Mouse (Mus musculus) thymus, postnatal 0 days (tissue): Measurements from ENCODE around the gene Gm17509. TPM values are rescaled to one million over a fixed set of nuclear protein-coding genes. Genes with fewer than 3 reads are reported as not detected.

Experiments
- DNase-seq: peaks from one replicate; pipeline ENCODE4 v3.0.0-alpha.2; 2015; ENCODE audit warnings: low spot score
- polyA plus RNA-seq: library from polyadenylated mRNA; unstranded; fragments of >200 nt; fragmentation: Nextera tagmentation; extraction: Ambion mirVana; gene quantifications from 2 replicates; pipeline ENCODE4 v1.2.1, GENCODE M21; 2015

Gm17509 gene
- 0.74 and 0.90 TPM in 2 replicates for polyA plus RNA-seq

DNA sequence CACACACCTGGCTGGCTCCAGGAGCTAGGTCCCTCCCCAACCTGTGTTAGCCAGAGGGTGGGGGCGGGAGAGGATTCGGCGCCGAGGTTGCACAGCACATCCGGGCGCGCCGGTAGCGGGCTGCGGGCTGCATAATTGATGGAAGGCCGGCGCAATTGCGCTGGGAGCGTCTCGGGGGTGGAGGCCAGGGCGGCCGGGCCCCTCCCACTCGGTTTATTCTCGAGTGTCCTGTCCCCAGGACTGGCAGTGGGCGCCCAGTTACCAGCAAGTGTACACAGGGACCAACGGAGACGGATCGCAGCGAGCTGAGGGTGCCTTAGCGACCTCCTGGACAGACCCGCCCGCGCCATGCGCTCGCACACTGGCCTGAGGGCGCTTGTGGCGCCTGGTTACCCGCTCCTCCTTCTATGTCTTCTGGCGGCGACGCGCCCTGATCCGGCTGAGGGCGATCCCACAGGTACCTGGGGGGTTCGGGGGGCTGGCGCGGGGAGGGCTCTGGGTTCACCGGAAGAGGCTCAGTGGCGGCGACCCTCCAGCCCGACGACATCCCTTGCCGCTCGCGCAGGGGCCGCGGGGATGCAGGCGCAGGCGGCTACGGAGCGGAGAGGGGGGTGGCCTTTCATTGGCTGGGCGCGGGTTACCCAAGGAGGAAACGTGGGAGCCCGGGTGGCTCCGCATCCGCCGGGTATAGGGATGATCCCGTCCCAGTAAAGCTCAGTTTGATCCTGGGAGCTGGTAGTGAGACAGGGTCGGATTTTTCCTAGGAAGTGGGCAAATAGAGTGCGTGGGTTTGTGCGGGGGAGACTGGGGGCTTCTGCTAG is at the start of gene Gm17509:
Gm17509 (minus strand) TSS at position 575 of the 821 bp plus-strand sequence.
- DNase-seq = peak; percentile 85

DNA sequence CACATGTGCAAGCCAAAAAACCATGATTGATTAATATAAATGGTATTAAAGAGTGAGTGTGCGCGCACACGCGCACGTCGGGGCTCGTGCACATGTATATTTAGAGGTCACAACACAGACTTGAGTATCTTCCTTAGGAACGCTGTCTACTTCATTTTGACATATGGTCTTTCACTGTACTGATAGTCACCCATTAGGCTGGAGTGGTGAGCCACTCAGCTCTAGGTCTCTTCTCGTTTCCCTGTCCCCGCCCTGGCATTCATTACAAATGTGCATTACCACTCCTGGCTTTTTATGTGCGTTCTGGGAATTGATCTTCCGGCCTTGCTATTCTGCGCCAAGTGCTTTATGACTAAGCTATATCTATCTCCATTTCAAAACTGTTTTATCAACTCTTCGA is 47.1 kb upstream of the Gm17509 start:
- no peak for DNase-seq

DNA sequence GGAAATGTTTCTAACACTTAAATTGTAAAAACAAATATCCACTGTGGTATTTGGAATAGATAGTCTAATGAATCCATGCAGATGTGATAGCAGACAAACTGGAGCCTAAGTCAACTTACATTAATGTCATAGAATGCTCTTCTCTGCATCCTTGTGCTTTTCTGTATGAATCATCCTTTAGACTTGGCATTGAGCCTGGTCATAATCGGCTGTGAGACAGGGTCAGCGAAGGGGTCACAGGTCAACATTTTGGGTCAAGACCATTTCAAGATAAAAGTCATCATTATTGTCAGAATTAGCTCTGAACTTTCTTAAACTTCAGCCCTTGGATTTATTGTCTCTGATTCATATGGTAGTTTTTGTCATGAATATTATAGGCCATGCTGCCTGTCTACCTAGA is 45.3 kb upstream of the Gm17509 start:
- no peak for DNase-seq

DNA sequence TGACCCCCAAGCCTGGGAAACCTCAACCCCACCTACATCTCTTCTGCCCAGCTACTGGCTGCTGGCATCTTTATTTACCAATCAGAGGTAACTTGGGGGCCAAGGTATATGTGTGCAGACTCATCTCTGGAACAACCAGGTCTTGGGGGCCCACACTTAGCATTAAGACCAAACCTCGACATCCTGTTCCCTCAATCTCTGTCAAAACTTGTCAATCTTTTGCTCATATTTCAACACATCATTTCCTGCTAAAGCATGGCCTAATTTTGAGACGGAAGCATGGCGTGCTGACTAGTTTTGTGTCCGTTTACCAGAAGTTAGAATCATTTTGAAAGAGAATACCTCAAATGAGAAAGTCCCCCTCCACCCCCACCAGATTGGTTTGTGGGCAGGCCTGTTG is 39.8 kb upstream of the Gm17509 start:
- DNase-seq = no peak

DNA sequence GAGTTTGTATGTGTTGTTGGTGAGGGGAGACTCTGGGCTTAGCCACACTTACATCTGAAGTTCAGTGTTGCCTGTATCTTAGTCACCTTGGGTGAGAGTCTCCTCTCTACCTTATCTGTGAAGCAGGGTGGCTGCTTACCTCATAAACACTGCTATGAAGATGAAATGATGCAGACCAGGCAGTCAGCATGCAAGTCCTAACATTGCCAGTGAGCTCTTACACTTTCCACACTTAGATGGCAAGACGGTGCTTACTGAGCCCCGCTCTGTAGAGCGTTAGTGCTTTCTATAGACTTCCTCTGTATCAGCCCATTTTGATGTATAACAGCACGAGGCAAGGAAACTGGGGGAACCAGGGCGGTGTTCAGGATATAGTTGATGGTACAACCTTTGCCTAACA is 21.7 kb upstream of the Gm17509 start:
- DNase-seq = peak; percentile 6

DNA sequence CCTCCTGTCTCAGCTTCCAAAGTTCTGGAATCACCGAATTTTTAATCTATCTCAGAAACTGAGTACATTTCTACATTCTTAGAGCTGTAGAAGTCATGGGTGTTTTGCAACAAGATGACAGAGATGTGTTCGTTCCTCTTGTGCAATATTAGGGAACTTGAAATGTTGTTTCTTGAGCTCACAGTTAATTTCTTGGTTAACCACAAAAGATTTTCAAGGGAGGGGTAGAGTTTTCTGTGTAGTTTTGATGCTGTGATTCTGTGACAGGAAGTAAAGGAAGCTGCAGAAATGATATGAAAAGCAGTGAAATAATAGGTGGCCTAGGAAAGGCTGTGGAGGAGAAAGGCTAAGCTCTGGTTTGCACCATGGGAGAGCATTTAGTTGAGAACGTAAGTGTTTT is 21.2 kb upstream of the Gm17509 start:
- peak; percentile 25 for DNase-seq

DNA sequence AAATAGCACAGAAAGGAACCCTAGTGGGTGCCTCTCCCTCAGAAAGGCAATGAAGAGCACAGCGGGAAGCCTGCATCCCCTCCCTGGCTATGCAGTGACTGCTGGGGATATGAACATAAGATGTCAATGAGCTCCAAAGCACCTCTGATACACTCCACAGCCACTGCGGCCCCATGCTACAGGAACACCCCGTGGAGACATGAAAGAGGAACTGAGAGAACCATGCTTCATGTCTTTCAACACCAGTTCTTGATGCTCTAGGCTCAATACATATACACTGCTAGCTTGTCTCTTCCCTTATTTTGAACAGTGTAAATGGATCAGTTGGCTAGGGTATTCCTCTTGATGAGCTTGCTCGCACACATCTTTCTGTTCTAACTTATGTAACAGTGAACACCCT is 16.2 kb upstream of the Gm17509 start:
- DNase-seq = no peak

DNA sequence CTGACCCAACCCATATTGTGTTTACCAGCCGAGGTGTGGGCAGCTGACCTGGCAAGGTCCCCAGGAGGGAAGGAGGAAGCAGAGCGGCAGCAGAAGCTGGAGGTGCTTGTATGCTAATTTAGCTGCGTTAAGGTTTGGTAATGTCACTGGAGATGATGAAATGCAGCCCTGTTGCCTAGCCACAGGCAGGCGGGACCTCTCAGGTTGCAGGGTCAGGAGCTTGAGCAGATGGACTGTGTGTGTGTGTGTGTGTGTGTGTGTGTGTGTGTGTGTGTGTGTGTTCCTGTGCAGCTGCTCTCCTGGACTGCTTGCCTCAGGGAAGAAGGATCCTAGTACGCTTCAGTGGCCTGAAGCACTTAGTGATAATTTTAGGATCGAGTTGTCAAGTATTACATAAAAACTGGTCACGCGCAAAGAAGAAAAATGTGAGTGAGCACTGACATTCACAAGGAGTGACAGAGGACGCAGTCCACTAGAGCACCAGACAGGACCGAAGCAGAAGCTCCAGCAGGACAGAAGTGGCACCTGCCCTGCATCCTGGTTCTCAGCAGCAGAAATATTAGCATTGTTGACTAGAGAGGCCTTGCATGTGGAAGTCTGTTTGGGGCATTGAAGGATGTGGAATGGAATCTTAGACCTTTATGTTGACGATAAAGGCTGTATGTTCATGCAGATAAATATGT is 14.8 kb upstream of the Gm17509 start:
- no peak for DNase-seq

DNA sequence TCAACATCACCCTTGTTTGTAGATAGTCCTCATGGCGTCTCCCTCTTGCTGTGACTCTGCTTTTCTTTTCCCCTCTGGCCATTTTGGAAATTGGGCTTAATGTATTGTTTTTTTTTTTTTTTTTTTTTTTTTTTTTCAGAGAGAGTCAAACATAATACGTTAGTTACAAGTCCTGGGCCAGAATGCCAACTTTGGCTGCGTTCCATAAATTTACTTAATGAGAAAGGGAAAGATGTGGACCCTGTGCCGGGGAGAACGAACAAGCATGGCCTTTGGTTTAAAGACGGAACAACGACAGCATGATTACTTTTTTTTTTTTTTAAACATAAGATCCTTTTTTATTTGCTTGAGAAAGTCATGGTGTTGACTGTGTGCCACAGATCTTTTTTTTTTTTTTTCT is 13.6 kb upstream of the Gm17509 start:
- DNase-seq = no peak

DNA sequence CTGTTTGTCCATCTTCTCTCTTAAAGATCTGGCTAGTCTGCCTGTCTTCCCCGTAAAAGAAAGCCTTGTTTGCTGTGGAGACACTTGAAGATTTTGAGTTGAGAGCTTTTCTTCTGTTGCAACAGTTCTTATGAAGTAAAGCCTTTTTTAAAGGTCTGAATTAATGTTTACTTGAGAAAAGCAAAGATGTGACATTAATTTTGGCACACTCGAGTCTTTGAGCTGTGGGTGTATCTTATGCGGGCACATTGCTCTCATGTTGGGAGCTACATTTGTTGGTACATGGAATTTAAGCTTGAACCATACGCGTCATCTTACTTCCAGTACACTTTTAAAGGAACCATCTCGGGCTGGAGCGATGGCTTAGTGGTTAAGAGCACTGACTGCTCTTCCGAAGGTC is 12.9 kb upstream of the Gm17509 start:
- no peak for DNase-seq

DNA sequence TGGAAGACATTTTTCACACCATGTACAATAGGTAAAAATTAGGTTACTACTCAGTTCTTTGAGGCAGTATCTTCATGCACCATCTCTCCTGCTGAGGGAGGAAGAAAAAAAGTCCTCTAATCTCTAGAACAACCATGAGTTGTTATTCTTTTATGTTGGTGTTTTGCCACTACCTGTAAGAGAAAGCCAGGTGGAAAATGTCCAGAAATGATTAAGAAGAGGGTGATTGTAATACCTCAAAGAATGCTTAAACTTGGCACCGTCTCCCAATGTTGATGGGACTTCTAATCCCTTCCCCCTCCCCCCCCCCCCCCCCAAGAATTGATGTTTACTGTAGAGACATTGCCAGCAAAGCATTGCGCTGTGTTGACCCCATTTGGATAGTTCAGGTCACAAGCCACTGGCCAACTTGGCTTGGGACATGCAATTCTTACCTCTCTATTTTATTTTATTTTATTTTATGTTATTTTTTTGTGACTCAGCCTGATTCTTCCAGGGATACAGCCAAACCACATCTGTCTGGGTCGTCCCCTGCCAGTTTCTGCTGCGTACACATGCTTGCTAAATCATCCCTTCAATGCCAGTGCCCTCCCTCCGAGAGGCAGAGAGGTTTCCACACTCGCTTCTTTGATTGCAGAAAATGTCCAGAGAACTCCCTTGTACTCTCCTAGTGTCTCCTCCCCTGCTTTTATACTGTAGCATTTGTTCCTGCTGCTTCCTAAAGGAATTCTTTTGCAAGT is 9.7 kb upstream of the Gm17509 start:
- no peak for DNase-seq

DNA sequence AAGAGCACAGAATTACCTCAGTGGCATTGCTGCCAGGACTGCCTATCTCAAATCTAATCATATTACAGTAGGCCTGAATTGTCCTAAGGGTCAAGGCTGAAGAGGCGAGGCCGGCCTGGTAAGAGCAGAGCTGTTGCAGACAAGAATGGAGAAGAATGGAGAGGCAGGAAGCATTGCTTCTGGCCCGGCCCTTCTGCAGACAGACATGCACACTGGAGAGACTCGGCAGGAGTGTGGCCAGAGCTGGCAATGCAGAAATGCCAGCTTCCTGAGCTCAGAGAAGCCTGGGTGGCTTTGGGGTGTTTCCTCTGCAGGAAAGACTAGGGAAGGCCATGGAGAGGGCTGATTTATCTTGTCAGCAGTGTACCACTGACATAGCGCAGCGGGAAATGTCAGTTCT is 4.7 kb upstream of the Gm17509 start:
- no peak for DNase-seq

DNA sequence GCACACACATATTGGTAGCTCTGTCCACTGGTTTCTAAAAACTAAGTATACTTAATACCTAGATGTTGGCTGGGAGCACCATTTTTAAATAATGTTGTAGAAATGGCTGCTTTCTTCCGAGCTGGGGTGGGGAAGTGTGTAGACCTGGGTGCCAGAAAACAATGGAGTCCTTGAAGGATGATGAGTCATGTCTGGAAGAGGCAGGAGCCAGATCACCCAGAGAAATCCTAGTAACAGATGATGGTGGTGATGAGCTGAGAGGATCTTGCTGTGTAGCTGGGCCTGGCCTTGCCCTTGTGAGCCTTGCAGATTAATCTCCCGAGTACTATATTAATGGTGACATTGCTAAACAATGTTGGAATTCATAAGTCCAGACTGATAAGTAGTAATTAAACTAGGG is 4.0 kb upstream of the Gm17509 start:
- DNase-seq = no peak

DNA sequence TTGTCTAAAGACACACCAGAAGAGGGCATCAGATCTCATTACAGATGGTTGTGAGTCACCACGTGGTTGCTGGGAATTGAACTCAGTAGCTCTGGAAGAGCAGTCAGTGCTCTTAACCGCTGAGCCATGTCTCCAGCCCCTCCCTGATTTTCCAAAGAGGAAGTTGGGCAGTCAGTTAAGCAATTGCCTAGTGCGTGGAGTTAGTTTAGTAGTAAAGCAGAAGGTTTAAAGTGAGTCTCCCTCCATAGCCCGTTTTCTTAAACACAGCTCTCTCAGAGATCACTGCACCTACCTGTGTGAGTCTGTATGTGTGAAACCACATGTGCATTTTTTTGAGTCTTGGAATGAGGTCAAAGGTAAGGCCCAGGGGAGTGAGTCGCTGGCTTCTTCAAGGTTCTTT is 2.2 kb upstream of the Gm17509 start:
- no peak for DNase-seq

DNA sequence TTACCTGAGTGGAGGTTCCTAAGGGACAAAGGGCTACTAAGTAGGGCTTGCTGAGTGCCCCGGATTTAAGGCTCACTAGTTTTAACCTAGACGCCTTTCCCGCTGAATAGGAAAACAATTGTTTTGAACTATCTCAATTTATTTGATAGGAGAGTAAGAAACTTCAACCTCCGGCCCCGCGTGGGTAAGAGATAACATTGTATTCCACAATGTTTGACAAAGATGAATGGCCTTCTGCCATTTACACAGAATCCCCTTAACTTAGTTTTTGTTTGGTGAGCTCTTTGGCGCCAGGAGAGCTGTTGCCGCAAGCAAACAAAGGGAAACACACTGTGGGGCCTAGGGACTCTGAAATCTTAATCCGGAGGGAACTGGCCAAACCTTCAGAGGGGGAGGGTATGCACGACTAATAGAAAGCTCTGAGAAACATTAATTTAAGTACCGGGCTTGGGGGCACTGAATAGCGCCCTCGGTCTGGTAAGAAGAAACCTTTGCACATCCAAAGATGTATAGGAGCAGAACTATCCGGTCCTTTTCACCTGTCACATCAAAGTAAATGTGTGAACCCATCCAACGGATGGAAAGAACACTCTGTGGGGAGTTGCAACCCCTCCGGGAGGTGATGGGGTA is 889 bp downstream of the Gm17509 start:
- no peak for DNase-seq

DNA sequence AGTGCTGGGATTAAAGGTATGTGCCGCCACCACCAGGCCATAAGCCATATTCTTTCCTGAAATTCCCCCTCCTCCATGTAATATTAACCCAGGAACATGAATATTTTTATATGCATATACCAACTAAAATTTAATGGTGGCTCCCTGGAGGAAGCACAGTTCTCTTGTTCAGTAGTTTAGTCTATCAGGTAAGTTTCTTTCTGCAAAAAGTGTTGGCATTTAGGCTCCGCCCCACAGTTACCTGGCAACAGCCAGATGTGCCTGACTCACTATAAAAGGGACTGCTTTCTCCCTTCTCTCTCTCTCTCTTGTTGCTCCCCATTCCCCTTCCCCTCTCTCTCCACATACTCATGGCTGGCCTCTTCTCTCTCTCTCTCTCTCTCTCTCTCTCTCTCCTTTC is 2.8 kb downstream of the Gm17509 start:
- DNase-seq = peak; percentile 66

DNA sequence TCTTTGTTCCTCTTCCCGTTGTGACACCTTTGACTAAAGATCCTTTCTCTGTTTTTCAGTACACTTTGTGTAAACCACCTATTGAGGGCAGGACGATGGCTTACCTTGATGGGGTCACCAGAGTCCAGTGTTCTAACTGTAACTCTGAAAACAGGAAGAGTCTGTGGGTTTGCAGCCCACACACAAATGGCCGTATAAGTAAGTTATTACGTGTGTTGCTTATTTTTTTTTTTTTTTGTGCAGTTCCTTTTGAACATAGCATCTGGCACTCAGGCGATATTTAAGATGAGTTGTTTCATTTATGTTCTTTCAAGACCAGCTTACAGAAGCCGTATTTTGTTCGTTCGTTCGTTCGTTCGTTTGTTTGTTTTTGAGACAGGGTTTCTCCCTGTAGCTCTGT is 3.3 kb downstream of the Gm17509 start:
- peak; percentile 35 for DNase-seq

DNA sequence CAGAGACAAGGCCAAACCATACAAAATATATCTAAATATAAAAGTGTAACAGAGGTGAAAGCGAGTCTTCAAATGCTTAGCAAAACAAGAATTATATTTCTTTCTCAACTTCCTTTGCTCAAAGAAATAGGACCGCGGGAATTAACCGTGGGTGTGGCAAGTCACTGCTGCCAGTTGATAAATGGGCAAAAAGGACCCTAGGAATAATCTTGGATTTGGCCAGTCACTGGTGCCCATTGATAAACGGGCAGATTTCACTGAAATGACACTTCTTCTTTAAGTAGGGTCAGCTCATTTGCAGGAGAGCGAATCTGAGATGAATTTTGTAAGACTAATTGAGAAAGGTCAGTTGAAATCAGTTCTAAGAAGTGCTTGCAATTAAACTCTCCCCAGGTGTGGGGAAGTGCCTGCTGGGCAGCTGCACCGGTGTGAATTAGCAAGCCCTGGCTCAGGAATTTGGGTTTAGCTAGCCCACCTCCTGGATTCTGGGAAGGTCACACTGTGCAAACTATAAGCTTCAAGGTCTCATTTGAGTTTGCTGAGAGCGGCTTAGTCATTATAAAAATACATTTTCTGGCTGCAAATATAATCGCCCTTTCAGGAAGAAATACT is 4.0 kb downstream of the Gm17509 start:
- DNase-seq = peak; percentile 7

DNA sequence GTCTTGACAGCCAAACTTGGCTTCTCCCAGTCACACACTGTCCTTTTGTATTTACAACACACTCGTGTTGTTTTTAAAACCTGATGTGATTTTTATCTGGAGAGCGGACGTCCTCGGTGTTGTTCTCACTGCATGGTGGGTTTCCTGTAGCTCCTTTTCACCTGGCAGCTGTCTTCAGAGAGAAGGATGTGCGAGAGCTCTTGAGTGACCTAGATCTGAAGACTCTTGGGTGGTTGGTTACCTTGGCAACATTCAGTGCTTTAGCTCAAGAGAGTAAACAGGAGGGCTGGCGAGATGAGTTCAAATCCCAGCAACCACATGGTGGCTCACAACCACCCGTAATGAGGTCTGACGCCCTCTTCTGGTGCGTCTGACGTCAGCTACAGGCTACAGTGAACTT is 4.7 kb downstream of the Gm17509 start:
- DNase-seq = peak; percentile 97

DNA sequence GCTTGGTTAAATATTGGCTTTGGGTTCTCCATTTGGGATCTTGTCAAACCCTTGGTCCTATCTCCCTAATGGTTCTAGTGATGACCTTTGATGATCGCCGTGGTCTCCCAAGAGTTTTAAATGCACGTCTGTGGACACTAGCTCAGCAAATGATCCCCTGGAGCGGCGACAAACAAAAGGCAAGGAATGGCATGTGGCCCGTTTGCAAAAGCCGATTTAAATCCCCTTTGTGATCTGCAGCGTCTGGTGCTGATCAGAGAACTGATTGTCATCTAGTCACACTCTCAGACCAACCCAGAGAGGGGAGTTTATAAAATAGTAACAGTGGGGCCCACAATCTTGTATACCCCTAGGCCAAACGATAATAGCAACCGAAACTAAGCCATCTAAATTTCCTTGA is 5.4 kb downstream of the Gm17509 start:
- DNase-seq = peak; percentile 63

DNA sequence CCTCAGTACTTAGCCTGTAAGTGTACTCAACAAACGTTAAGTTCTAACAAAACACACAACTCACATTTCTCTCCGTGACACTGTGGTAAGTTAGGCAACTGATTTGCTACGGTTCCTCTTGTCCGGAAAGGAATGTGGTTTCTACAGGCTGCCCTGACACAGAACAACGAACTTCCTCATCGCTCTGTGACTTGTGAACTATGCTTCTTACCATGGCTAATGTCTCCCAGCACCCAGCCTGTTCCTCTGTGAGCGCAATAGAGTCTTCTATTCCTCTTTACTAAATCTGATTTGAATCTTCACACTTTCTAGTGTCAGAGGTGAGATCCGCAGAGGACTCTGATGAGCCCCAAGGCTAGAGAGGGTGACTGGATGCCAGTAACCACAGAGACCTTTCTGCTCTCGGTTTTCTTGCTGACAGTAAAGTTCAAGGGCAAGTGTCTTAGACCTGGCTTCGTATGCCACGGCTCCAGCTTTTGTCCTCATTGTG is 9.4 kb downstream of the Gm17509 start:
- DNase-seq = peak; percentile 69
